Mouse (Mus musculus) olfactory bulb, adult 2 months (tissue): ENCODE measurements at regions not wholly inside any gene's neighbourhood (a gene's known extent, or its start where the extent isn't known, plus 50 kb on each side); places are given as distances from the start of the nearest gene placed in this dataset.

Experiments
- CTCF ChIP-seq: fragments of 200-500 bp; IDR thresholded peaks from 2 replicates; pipeline ENCODE4 v1.5.1; 2012; ENCODE audit warnings: low read depth, mild to moderate bottlenecking, low read length, moderate library complexity; ENCODE audit not compliant: insufficient read depth
- POLR2A ChIP-seq: fragments of 200-500 bp; IDR thresholded peaks from 2 replicates; pipeline ENCODE4 v1.6.1; 2012; ENCODE audit warnings: mild to moderate bottlenecking, low read depth, low read length, moderate library complexity; ENCODE audit not compliant: insufficient read depth

DNA sequence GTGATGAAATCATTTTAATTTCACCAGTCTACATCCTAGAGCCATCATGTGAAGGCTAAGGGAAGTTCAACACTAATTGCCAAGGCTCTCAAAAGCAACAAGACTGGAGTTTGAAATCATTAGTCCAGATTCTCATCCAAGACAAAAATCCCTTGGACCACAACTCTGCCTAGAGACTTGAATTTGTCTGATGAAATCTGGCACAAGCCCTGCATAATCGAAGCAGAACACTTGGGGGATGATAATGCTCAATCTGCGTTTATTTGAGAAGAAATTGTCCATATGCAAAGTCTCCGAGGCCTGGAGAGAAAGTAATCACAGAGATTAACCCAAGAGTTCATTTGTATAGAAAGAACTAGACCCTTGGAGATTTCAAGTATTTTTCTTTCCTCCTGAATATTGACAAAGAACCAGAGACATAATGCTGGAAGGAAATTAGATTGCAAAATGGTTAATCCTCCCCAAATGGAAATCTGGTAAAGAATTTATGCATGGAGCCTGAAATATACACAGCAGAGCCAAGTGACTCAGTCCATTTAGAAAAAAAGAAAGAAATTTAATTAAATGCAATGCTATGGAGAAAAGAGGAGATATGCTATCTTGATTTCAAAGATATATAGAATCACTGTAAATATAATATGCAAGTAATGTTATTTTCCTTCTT lies 320.8 kb upstream of the Emcn start:
- no peak for TF ChIP-seq POLR2A
- TF ChIP-seq CTCF: no peak
